Mouse (Mus musculus) liver, embryonic 18 days (tissue): ENCODE results near the gene Mrps36. TPM values are rescaled to one million over a fixed set of nuclear protein-coding genes. Genes with fewer than 3 reads are reported as not detected.

Experiments used
- polyA plus RNA-seq: library from polyadenylated mRNA; depleted of rRNA; stranded (reverse); fragments of >200 nt; gene quantifications from 2 replicates; pipeline ENCODE4 v1.2.3, GENCODE M21; 2012; rRNA removed

The Mrps36 gene
- polyA plus RNA-seq = 37.2 and 46.1 TPM in 2 replicates

GRCm38 (mm10) chr13:100744036-100744744 is at the start of gene Mrps36:
TSS of gene Mrps36 (minus strand) at chr13:100744659.

GRCm38 (mm10) chr13:100786414-100786867 is 42.0 kb upstream of the Mrps36 start, which contains the start of gene Ccnb1:
TSS of gene Ccnb1 (minus strand) at chr13:100786570.

DNA sequence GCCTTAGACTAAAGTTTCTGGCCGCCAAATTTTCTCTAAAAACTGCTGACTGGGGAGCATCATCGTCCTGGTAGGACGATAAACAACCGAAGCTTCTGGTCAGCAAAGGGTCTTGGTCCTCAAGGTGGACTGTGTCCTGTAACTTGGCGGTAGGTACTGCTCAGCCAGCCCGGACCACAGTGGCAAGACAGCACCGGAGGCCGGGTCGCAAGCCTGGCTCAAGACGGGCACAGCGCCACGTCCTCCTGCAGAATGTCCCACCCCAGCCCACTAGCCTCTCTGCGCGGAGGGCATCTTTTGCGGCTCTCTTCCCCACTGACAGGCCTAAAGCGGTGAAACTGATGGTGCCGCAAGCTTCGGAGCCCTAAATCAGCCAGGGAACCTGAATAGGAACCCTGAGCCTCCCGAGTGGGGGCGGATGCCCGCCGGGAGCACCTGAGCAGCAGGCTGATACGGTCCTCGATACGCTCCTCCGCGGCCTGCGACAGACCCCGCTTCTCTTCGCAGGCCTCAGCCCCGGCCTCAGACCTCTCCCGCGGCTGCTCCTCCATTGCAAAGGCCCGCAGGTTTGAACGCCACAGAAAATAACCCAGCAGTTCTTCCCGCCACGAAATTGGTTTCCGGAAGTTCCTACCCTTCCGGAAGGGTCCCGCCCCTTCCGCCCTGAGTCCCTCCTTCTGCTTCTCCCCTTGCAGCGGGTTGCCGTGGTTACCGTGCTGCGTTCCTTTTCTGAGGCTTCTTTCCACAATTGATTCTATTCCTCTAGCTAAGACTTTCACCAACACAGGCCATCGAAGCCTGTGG is 31.0 kb upstream of the Mrps36 start, which contains the start of gene Cenph:
TSS of gene Cenph (minus strand) at position 648 of the 804 bp plus-strand sequence.

DNA sequence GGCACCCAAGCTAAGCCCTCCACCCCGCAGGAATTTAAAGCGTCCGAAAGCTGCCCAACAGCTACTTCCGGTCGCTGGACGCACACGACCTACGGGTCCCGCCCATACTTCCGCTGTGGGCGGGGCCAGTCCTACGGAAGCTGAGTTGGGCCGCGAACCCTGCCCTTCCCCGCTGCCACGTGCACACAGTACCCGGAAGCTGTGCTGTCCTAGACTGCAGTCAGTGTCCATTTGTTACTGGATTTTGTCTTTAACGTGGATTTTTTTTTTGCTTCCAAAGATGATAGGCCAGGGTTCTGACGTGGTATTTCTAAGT is 13.6 kb downstream of the Mrps36 start, which contains the start of gene Cdk7:
TSS of gene Cdk7 (minus strand) at position 79 of the 316 bp plus-strand sequence.

Other genes starting within 250 kb of the Mrps36 start
- gene Ocln, start 191.9 kb downstream of the Mrps36 start, polyA plus RNA-seq = 6.8 and 7.2 TPM in 2 replicates
- 9.1 and 9.2 TPM in 2 replicates for gene Marveld2, start 127.7 kb downstream of the Mrps36 start, polyA plus RNA-seq
- 80.9 and 84.5 TPM in 2 replicates for gene Ak6, start 93.7 kb downstream of the Mrps36 start, polyA plus RNA-seq
- gene Rad17, start 93.6 kb downstream of the Mrps36 start, polyA plus RNA-seq = 7.3 and 7.8 TPM in 2 replicates
- gene Taf9, start 93.1 kb downstream of the Mrps36 start, polyA plus RNA-seq = 6.3 and 9.4 TPM in 2 replicates
- 6.6 and 7.2 TPM in 2 replicates for gene Ccdc125, start 74.9 kb downstream of the Mrps36 start, polyA plus RNA-seq
- gene Cdk7, start 13.7 kb downstream of the Mrps36 start, polyA plus RNA-seq = 14.2 and 15.2 TPM in 2 replicates
- gene Cenph, start 31.2 kb upstream of the Mrps36 start, polyA plus RNA-seq = 8.8 and 8.9 TPM in 2 replicates
- gene Ccnb1, start 41.9 kb upstream of the Mrps36 start, polyA plus RNA-seq = 54.5 and 56.6 TPM in 2 replicates
- gene Slc30a5, start 88.8 kb upstream of the Mrps36 start, polyA plus RNA-seq = 20.4 and 21.3 TPM in 2 replicates